Mouse (Mus musculus): ENCODE results near the gene Serbp1. TPM values are rescaled to one million over a fixed set of nuclear protein-coding genes. Genes with fewer than 3 reads are reported as not detected.
A peak's percentile ranks its signal among the peaks of the same experiment; 100 is the strongest.

Gene Serbp1
- total RNA-seq, 1 experiment from 2014 or later = 323 TPM

DNA sequence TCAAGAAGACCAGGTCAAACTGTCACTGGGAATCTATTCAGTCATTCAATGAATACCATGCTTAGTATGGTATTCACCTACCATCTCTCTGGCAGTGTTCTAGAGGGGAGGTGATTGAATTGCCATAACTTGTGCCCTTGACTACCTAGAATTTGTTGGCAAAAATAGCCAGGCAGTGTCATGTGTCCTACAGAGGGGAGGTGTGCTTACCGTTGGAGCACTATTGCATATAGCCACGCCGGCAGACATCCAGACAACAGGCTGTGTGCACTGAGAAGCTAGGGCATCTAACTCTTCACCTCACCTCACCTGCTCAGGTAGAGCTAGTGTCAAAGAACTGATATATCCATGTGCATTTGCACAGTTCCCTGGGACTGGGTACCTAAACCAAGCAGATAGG, 63.3 kb downstream of the Serbp1 start:
- DNase-seq = no peak

DNA sequence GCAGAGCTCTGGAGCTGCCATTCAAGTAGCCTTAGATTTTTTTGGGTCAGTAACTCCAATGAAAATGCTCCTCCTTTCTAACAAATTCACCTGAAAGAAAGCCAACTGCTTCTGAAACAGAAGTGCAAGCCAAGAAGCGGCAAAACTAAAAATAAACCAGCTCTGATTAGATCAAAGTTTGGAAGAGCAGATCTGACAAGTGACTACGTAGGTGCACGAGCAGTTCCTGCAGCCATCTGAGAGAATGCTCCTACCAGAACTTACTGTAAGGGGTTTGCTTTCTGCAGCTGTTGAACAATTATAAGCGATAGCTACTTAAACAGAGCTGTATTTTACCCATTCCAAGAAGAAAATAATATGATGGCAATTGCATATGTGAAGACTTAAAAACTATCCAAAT, 64.5 kb downstream of the Serbp1 start:
- no peak for DNase-seq

DNA sequence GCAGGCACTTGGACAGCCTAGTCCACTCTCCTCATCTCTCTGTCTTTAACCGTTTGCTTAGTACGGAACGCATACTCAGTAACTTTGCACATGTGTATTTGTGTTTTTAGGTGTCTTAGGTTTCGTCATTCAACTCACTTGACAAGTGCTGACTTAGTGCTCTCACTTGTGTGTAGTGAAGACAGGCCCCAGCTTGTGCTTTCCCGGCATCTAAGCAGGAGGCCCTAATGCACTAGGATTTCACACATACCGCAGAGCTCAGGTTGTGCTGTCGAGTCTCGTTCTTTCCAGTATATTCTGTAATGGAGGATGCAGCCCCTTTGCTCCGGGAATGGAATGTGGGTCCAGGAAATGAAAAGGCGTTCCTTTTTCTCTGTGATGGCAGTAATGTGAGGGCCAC, 65.2 kb downstream of the Serbp1 start:
- DNase-seq = no peak

DNA sequence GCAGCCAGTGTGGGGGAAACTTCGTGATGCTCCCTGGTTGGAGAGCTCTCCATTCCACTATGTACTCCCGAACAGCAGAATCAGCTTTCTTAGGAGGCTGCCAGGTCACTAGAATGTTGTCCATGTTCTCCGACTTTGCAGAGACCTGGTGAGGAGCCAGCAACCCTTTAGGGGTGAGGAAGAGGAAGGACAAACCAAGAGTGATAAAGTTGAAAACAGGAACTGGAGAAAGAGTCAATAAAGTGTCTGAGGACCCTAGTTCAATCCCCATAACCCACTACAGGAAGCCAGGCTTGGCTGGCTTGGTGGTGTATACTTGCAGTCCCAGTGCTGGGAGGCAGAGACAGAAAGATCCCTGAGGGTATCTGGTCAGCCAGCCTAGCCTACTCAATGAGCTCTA, 71.0 kb downstream of the Serbp1 start:
- DNase-seq = no peak

DNA sequence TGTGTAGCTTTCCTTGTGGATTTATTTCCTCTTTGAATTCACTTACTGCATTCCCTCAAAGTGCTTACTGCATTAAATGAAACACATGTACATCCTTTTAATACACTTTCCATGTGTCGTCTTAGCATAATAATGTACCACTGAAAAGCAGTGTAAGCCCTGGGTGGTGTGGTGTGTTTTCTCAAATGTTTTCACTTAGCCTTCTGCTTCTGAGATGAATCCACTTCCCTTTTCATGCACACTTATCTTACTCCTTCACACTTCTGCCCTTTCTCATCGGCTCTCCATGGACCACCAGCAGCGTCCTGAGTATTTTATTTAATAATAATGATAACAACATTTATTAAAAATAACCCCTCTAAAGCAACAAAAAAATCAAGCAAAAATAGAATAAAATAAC, 71.8 kb downstream of the Serbp1 start:
- no peak for DNase-seq

DNA sequence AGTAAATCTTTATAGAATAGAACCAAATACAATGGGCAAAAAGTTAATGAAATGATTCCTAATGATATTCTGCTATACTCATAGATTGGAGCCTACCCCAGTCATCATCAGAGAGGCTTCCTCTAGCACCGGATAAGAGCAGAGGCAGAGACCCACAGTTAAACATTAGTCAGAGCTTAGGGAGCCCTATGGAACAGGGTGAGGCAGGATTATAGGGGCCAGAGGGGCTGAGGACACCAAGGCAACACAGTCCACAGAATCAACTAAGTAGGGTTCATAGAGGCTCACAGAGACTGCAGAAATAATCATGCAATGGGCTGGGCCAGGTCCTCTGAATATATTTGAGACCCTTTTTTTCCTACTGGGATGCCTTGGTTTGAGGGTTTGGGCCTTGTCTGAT, 76.7 kb downstream of the Serbp1 start:
- DNase-seq = no peak

DNA sequence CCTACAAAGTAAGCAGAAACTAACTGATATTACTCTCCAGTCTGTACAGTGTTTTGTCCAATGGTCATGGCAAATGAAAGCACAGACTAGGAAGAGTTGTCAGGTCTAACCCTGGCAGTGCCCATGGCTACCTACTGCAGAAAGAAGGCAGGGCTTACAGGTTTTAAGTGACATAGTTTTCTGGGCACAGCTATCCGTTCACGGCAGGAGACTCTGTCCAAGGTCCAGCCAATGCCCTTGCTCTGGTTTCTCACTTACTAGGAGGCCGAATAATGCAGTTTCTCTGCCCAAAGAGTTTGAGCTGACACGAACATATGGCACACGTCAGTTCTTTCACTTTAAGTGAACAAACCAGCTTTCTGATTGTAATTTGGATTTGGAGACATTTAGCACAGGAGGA, 79.1 kb downstream of the Serbp1 start:
- DNase-seq = no peak

DNA sequence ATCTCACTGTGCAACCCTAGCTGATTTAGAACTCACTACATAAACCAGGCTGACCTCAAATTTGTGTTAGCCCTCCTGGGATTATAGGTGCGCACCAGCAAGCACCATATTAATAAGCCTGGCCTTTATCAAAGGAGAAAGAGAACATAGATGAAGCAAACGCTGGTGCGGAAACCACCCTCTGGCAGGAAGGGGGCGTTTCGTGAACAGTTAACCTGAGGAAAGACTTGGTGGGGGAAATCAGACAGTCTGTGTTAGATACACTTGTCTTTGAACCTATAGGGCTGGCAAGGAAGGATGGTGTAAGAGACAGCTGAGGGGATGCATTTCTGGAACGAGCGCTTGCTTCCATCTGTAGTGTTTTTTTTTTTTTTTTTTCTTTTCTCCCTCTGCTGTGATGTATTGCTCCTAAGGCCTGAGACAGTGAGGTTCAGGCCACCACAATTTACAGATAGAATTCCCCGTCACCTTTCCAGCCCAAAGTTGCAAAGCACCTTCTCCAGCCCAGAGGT, 79.9 kb downstream of the Serbp1 start:
- no peak for DNase-seq

DNA sequence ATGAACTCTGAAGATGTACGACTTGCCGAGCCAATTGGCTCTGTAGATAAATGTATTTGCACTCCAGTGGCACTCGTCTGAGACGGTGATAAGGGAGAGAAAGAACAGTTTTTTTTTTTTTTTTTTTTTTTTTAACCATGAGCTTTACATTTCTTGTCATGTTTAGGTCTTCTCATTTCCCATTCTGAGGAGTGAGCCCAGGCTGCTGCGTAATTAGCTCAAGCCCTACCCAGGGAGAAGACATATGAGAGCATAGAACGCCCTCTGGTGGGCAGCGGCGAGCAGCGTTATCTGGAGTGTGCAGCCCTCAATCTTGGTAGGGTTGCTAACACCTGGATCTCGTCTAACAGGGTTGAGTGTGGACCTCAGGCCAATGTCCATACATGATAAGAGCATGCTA, 80.5 kb downstream of the Serbp1 start:
- peak; percentile 74 for DNase-seq

DNA sequence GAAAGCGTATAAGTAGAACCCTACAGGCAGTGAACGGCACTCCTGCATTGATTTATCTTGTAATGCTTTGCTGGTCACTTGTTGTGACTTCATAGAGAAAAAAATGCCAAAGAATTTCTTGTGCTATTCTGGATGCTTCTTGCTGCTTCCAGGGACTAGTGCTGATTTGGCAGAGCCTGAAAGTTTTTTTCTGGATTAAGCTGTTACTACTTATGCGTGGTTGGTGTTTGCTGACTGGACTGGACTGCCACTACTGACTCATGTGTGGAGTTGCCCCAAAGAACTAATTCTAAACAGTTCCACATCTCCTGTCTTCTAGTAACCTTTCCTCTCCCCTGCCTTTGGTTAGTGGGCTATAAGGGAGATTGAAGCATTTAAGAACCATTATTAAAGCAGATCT, 85.8 kb downstream of the Serbp1 start:
- DNase-seq = no peak

DNA sequence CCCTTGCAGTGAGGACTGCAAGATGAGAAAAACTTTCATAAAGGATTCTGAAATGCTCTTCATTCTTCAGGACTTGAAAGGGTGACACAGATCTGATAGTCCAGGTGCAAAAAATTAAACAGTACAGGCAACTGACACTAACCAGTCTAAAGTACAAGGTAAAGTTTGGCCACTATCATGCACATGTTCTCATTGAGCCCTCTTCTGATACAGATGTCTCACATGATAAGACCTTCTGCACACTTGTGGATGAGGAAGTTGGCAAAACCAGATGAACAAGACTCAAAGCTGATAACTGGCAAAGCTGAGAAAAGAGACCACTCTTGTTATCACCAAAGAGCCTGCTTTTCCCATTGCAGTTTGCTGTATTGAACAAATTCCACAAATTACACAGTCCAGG, 100.0 kb downstream of the Serbp1 start:
- DNase-seq = no peak

DNA sequence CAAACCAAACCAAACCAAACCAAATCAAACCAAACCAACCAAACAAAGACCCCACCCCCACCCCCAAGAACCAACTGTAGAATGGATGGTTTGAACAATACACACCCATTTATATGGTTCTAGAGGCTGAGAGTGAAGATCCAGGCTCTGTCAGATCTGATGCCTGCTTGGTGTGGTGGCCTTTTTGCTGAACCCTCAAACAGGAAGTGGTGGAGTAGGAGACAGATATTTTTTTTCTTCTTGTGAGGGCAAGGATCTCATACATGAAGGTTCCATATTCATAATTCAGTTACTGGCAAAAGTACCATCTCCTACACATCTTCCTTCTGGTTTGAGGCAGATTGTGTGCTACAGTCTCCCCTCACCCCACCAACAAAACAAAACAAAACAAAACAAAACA, 101.5 kb downstream of the Serbp1 start:
- no peak for DNase-seq

Other genes starting within 250 kb of the Serbp1 start
- gene Gadd45a, start 200.7 kb upstream of the Serbp1 start, total RNA-seq (2021) = 42.2 and 61.9 TPM in 2 replicates
- gene Il12rb2, start 138.0 kb downstream of the Serbp1 start, total RNA-seq (2021) = not detected in 2 replicates